Mouse (Mus musculus) adipose tissue, adult 10 weeks (tissue): Measurements from ENCODE around the gene Col8a2. TPM values are rescaled to one million over a fixed set of nuclear protein-coding genes. Genes with fewer than 3 reads are reported as not detected.

Experiments
- polyA plus RNA-seq: library from polyadenylated mRNA; stranded (reverse); fragments of 350-450 nt; fragmentation: Illumina TruSeq; extraction: RNeasy Lipid Tissue Mini Kit (QIAGEN cat#74804); gene quantifications from one replicate; pipeline ENCODE4 v1.2.3, GENCODE M21; 2014; ENCODE audit warnings: low read depth, low replicate concordance

The Col8a2 gene
- polyA plus RNA-seq: 11.6 TPM

DNA sequence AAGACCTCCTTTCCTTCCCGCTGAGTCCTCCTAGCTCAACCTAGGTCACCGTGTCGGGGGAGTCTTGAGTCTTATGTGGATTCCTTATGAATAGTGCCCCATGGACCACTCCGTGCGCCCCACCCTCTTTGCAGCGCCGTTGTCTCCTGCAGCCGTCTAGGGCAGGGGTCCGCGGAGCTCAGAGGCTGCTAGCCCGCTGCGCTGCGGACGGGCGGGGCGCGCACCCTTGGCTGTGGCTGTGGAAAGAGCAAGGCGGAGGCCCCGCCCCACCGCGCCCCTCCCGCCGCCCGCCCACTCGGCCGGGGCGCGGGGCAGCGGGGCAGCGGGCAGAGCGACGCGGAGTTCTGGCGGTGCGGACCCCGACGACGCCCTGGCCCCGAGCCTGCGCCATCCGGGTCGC, at the start of gene Col8a2:
TSS of gene Col8a2 (plus strand) at position 302 of the 400 bp plus-strand sequence.

DNA sequence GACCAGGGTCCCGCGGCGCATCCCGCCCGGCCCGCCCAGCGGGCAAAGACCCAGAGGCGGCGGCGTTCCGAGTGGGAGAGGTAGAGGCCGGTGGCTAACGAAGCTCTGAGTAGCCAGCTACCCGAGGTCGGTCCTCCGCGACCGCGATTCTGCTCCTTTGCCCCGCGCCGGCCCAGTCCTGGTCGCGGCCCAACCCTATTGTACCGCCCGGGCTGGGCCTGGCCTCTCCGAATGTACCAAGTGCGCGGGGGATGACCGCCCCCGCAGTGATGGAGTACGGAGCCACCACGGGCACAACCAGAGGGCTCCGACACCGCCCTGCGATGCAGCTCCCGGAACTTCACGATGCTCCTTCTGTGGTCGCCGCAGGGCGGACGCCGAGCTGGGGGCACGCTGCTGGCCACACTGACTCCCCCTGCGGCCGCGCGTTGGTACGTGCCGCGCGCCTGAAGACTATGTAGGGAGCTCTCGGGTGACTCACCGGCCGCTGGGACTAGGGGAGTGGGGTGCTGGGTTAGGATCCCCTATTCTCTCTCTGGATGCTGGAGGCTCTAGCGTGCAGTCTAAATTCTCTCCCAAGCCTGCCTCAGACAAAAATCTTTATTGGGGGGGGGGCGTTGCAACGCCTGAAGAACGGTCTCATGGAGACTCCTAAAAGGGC, 30.3 kb upstream of the Col8a2 start, which contains the start of gene Map7d1:
TSS of gene Map7d1 (minus strand) at position 213 of the 661 bp plus-strand sequence.

DNA sequence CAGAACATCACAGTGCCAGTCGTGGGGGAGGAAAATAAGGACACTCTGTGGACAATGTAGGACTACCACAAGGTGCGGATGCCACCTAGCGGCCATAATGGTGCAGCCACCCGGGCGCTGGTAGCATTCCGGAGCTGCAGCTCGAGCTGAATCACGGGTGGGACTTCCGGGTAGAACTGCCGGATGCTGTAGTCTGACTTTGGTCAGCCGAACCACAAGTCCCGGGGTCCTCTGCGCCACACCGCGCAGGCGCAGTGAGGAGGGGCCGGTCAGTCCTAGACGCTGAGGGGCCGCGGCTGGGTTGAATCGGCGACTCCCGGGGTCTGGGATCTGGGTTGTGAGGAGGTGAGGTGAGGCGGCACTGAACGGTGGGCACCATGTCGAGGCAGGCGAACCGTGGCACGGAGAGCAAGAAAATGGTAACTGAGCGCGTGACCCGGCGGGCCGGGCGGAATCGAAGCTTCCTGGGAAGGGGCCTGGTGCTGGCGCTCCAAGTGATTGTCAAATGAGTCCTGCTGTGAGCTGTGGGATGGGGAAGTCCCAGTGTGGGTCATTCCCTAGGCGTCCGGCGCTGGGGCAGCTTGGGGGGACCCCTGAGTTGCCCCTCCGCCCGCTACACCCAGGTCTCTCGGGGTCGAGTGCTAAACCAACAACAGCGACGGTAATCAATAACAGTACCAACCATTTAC, 24.3 kb upstream of the Col8a2 start, which contains the start of gene Trappc3:
TSS of gene Trappc3 (plus strand) at position 207 of the 689 bp plus-strand sequence.

DNA sequence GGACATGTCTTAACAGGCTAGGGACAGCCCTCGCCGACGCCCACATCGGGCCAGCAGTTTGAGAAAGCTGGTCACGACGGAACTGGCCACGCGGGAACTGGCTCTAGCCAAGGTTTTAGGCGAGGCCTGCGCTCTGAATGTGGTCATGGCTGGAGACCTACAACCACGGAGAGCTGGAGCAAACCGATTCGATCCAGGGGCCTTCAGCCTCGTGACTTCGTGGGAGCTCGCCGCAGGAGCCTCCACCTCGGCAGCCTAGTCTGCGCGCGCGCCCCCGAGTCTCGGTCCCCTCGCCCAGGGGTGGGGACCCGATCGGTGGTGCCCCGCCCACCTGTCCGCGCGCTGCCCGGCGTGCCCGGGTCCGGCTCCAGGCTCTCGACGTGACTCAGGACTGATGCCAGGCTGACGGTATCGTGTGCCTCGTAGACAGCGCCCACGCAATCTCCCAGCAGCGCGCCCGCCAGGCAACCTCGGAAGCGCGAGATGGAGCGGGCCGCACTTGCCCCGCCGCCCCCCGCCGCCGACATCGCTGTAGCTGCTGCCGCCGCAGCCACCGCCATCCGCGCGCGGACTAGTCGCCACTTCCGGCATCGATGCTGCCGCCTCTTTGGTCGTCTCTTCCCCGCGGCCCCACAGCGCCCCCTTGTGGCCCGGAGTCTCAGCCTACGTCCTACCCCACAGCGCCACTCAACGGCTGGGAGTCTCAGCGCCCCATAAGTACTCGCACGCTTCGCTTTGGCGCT, 34.7 kb downstream of the Col8a2 start, which contains the start of gene Adprhl2:
TSS of gene Adprhl2 (minus strand) at position 593 of the 743 bp plus-strand sequence.

DNA sequence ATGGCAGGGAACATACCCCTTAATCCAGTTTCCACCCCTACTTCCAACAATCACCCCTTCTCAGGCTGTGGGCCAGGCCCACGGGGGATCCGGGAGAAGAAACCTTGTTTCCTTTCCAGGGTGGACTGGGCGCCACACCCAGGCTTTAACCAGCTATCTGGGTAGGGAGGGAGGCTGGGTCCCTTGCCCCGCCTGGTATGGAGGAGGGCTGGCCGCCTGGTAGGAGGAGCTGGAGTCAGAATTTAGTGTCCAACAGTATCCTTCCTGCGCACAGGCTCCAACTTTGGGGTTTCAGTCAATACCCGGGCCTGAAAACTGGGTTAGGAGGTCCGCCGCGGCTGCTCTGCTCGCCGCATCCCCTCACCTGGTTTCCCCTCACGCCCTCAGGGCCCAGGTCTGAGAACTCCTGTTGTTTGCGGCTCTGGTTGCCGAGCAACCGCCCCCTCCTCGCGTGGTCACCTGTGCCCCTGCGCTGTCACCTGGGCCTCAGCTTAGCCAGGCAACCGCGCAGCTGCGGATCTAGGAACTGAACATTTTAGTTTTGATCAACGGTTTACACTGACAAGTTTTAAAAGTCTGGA, 38.8 kb downstream of the Col8a2 start, which contains the start of gene Tekt2:
TSS of gene Tekt2 (minus strand) at position 408 of the 581 bp plus-strand sequence.

Other genes starting within 250 kb of the Col8a2 start
- 64.2 TPM for gene Mrps15, start 239.9 kb upstream of the Col8a2 start, polyA plus RNA-seq
- gene Oscp1, start 228.2 kb upstream of the Col8a2 start, polyA plus RNA-seq: 19.4 TPM
- gene Lsm10, start 190.2 kb upstream of the Col8a2 start, polyA plus RNA-seq: 20.4 TPM
- 32.8 TPM for gene Stk40, start 182.8 kb upstream of the Col8a2 start, polyA plus RNA-seq
- gene Eva1b, start 139.0 kb upstream of the Col8a2 start, polyA plus RNA-seq: 19.5 TPM
- gene Sh3d21, start 123.3 kb upstream of the Col8a2 start, polyA plus RNA-seq: 20.0 TPM
- gene Thrap3, start 84.0 kb upstream of the Col8a2 start, polyA plus RNA-seq: 120 TPM
- gene Map7d1, start 30.4 kb upstream of the Col8a2 start, polyA plus RNA-seq: 46.6 TPM
- 92.2 TPM for gene Trappc3, start 24.5 kb upstream of the Col8a2 start, polyA plus RNA-seq
- gene Adprhl2, start 34.9 kb downstream of the Col8a2 start, polyA plus RNA-seq: 28.4 TPM
- 10.0 TPM for gene Tekt2, start 38.9 kb downstream of the Col8a2 start, polyA plus RNA-seq
- gene Ago3, start 142.8 kb downstream of the Col8a2 start, polyA plus RNA-seq: 4.3 TPM
- 20.1 TPM for gene Ago1, start 181.8 kb downstream of the Col8a2 start, polyA plus RNA-seq
- gene Ago4, start 246.7 kb downstream of the Col8a2 start, polyA plus RNA-seq: 3.5 TPM